ENCODE assay signal across 21 mouse cellular contexts in genomic region chr5:140414647-140415046, GRCm38 (mm10). TPM values are rescaled to one million over a fixed set of nuclear protein-coding genes. Genes with fewer than 3 reads are reported as not detected.
"Had no signal": no experiment of that assay in that cellular context is flagged by ENCODE, and none has a peak within 500 bp of the region (broad histone marks: within the 10 kb centered on the region; RNA-seq: fewer than 3 reads in every experiment).

No protein-coding gene starts in this region.

- H3K4me1 ChIP-seq: lung, embryonic 15.5 days had no signal

- H3K27me3 ChIP-seq: liver, embryonic 15.5 days; lung, embryonic 15.5 days; midbrain, embryonic 12.5 days; neural tube, embryonic 13.5 days had no signal

- H3K36me3 ChIP-seq: limb, embryonic 10.5 days; liver, embryonic 15.5 days; lung, embryonic 15.5 days; midbrain, embryonic 12.5 days; neural tube, embryonic 13.5 days had no signal

- H3K4me3 ChIP-seq: limb, embryonic 10.5 days; liver, embryonic 15.5 days; lung, embryonic 15.5 days; midbrain, embryonic 12.5 days; neural tube, embryonic 13.5 days had no signal

- H3K27ac ChIP-seq: limb, embryonic 10.5 days; liver, embryonic 15.5 days; lung, embryonic 15.5 days; midbrain, embryonic 12.5 days; neural tube, embryonic 13.5 days had no signal

- DNase-seq: kidney, adult 8-10 months; kidney, postnatal 10 days; right cerebral cortex, adult 18-20 months; right cerebral cortex, postnatal 25 days; thymus, postnatal 36 days had no signal

RNA-seq across cellular contexts. Expression of gene Gm4869, which starts 30.8 kb away (rescaled TPM):
- total RNA-seq: layer of hippocampus, adult 8-10 months; layer of hippocampus, postnatal 14 days; left cerebral cortex, adult 18-20 months; left cerebral cortex, postnatal 10 days; megakaryocyte-erythroid progenitor cell, adult 5-6 weeks had no signal
- polyA plus RNA-seq: intestine, embryonic 16.5 days; limb, embryonic 10.5 days; liver, embryonic 11.5 days; liver, embryonic 15.5 days; midbrain, embryonic 12.5 days; midbrain, embryonic 16.5 days; neural tube, embryonic 13.5 days; small intestine, adult 2 months; stomach, embryonic 16.5 days; thymus, postnatal 0 days had no signal
